Mouse (Mus musculus) heart, embryonic 10.5 days (tissue): Measurements from ENCODE around the gene Neurl1b. TPM values are rescaled to one million over a fixed set of nuclear protein-coding genes. Genes with fewer than 3 reads are reported as not detected.

Experiments
- DNase-seq: peaks from one replicate; pipeline ENCODE4 v3.0.0-alpha.2; 2017; ENCODE audit warnings: low spot score
- H3K27ac ChIP-seq: fragments of 300-500 bp; sonication (generic); 2 replicates; pipeline ENCODE4 v1.5.1; 2016; ENCODE audit warnings: mild to moderate bottlenecking
- H3K27me3 ChIP-seq: fragments of 300-500 bp; sonication (generic); 2 replicates; pipeline ENCODE4 v1.6.1; 2016; ENCODE audit warnings: mild to moderate bottlenecking; ENCODE audit not compliant: poor library complexity, insufficient read depth, severe bottlenecking
- H3K36me3 ChIP-seq: fragments of 300-500 bp; sonication (generic); 2 replicates; pipeline ENCODE4 v1.6.1; 2016; ENCODE audit warnings: mild to moderate bottlenecking, moderate library complexity
- H3K4me1 ChIP-seq: fragments of 300-500 bp; sonication (generic); 2 replicates; pipeline ENCODE4 v1.6.1; 2016; ENCODE audit warnings: mild to moderate bottlenecking
- H3K4me3 ChIP-seq: fragments of 300-500 bp; sonication (generic); 2 replicates; pipeline ENCODE4 v1.5.1; 2016; ENCODE audit warnings: mild to moderate bottlenecking, moderate library complexity
- H3K9me3 ChIP-seq: fragments of 300-500 bp; sonication (generic); 2 replicates; pipeline ENCODE4 v1.6.1; 2016; ENCODE audit warnings: mild to moderate bottlenecking, moderate library complexity
- WGBS: fragments of 180-500 bp; shearing (Covaris S2); methylation state at CpG from one replicate; pipeline ENCODE4 v1.1.7; 2016; 5-methylcytosine and 5-hydroxymethylcytosine counted together
- polyA plus RNA-seq: library from polyadenylated mRNA; unstranded; fragments of >200 nt; fragmentation: Nextera tagmentation; extraction: Ambion mirVana; gene quantifications from 2 replicates; pipeline ENCODE4 v1.2.1, GENCODE M21; 2016

Neurl1b gene
- polyA plus RNA-seq = 1.3 and 1.8 TPM in 2 replicates

DNA sequence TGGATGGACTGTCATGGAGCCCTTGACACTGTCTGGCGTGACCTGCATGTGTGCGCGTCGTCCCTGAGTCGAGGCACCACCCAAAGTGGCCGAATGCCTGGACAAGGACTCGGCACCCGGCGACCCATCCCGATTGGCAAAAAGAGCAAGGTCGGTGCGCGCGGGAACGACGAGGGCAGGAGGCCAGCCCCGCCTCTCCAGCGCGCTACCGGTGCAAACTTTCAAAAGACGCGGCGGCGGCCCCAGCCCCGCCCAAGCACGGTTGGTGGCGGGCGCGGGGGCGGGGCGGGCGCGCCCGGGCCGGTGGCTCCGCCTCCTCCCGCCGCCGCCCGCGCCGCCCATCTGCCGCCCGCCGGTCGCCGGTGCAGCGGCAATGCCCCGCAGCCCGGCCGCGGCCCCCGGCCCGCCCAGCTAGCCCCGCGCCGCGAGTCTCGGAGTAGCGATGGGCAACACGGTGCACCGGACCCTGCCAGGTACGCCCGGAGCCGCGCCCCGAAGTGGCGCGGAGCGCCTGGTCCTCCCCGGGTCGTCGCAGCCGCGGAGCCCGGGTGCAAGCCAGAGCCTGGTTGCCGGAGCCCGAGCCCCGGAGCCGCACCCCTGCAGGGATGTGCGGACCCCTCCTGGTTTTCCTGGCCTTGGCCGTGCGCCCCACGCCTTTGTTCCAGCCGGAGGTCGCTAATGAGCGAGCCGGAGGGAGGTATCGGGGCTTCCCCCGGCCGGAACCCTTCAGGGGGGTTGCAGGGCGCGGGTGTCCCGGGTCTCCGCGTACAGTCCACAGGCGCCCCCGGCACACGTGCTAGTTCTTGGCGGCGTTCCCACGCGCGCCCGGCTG, at the start of gene Neurl1b:
Neurl1b (plus strand) TSS at position 307 of the 832 bp plus-strand sequence.
- Histone ChIP-seq H3K27me3 (peaks cover 66% of the 10 kb centered on the region), H3K36me3 (peaks cover 7% of the 10 kb centered on the region; the same call in 1 of the 2 replicates), H3K4me1 (peaks cover 42% of the 10 kb centered on the region), H3K27ac (peak within 1 kb of the TSS; percentile 89), H3K9me3 (no peaks in the 10 kb centered on the region), H3K4me3 (peak within 1 kb of the TSS; percentile 89)
- WGBS = 2% methylated on average over 105 of the region's 105 CpGs
- peak; percentile 81 for DNase-seq

DNA sequence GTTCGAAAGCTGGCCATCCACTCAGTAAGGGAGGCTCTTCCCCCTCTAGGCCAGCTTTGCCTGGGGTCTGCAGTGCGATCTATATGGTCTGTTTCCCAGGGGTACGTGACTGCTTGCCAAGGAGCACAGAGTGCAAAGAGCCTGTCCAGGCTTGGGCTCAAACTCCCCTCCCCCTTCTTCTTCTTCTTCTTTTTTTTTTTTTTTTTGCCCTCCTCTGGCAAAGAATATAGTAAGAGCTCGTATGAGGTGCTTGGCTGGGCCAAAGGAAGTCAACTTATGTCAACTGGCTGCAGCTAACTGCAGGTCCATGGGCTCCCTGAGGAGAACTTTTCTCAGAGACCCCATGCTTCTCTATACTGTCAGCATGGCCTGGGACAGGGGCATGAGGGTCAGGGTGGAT, 47.8 kb upstream of the Neurl1b start:
- Histone ChIP-seq H3K27me3 (0 out of 2 replicates have a peak, but pooled peaks cover 2% of the 10 kb centered on the region), H3K36me3 (no peaks in the 10 kb centered on the region), H3K9me3 (no peaks in the 10 kb centered on the region), H3K4me1 (peaks cover 53% of the 10 kb centered on the region), H3K27ac (no peak overlapping the region), H3K4me3 (no peak overlapping the region)
- no peak for DNase-seq
- 83% methylated on average over 4 of the region's 4 CpGs for WGBS

DNA sequence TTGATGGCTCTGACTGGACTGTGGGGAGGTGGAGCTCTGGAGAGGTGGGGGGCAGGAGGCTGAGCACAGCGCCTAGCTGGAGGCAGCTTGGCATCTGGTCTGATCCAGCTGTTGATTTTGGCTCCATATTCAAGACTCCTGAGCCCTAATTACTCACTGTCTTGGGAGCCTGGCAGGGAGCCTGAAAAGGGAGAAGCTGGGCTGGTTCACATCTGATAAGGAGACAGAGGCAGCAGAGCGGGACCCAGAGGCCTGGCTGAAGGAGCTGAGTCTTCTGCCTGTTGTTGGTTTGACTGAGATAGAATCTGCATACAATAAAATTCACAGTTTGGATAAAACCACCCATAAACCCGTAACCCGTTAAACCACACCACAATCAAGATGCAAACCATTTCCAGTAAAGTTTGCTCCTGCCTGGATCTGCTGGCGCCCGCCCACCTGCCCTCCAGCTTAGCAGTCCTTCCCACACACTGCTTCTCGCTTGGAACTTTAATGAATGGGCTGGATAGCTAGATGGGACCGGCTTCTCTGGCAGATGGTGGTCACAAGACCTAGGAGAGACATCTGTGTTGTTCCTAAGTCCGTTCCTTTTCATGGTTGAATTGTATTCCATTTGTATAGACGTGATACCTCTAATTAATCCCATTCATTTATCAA, 46.2 kb upstream of the Neurl1b start:
- DNase-seq = no peak
- peaks cover 49% of the 10 kb centered on the region for H3K4me1 ChIP-seq
- 0 out of 2 replicates have a peak overlapping the region, but pooled peaks have one; percentile 18 for H3K27ac ChIP-seq
- H3K27me3 ChIP-seq = 0 out of 2 replicates have a peak, but pooled peaks cover 11% of the 10 kb centered on the region
- H3K36me3 ChIP-seq = no peaks in the 10 kb centered on the region
- no peaks in the 10 kb centered on the region for H3K9me3 ChIP-seq
- H3K4me3 ChIP-seq = no peak overlapping the region
- WGBS = 68% methylated on average over 10 of the region's 10 CpGs

DNA sequence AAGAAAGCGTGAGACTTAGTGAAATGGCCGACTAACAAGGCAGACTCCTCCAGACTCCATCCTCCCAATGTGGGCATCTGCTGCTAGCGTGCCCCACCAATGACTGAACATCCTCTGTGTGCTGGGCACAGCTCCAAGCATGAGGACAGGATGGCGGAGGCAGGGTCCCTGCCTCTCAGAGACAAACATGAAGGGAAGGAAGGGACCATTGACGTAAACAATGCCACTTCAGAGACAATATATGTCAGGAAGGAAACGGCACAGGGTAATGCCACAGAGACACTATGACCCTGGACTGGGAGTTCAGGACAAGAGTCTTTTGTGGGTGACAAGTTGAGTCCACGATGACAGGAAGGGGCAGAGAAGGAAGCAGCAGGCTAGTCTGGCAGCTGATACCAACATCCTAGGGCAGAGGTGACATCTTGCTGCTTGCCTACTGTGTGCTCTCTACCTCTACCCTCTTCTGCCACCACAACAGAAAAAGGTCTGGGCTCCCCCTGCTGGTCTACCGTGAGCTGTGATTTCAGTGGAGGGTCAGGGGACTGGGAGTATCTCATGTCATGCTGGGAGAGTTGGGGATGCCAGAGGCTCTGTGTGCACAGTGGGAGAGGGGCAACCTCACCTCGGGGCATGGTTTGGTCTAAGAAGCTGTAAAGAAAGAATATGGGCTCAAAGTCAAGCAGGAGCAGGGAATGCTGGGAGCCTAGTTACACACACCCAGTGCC, 43.9 kb upstream of the Neurl1b start:
- H3K4me3 ChIP-seq = no peak overlapping the region
- WGBS = 47% methylated on average over 9 of the region's 9 CpGs
- DNase-seq = no peak
- 0 out of 2 replicates have a peak, but pooled peaks cover 11% of the 10 kb centered on the region for H3K27me3 ChIP-seq
- H3K27ac ChIP-seq = no peak overlapping the region
- no peaks in the 10 kb centered on the region for H3K36me3 ChIP-seq
- peaks cover 34% of the 10 kb centered on the region for H3K4me1 ChIP-seq
- H3K9me3 ChIP-seq = no peaks in the 10 kb centered on the region

DNA sequence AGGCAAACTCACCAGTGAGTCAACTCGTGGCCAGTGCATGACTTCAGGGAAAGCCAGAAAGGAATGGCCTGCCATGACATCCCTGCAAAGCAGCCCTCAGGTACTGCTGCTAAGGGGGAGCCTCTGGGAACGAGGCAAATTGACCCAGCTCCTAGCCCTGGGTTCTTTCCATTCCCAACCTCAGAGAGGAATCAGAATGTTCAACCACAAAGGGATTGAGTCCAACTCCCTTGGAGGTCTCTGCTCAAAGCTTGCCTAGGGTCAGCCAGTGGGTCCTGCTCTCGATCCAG, 43.4 kb upstream of the Neurl1b start:
- no peak overlapping the region for H3K27ac ChIP-seq
- no peak for DNase-seq
- no peak overlapping the region for H3K4me3 ChIP-seq
- no peaks in the 10 kb centered on the region for H3K36me3 ChIP-seq
- no peaks in the 10 kb centered on the region for H3K9me3 ChIP-seq
- 56% methylated on average over 3 of the region's 3 CpGs for WGBS
- peaks cover 35% of the 10 kb centered on the region for H3K4me1 ChIP-seq
- 0 out of 2 replicates have a peak, but pooled peaks cover 11% of the 10 kb centered on the region for H3K27me3 ChIP-seq

DNA sequence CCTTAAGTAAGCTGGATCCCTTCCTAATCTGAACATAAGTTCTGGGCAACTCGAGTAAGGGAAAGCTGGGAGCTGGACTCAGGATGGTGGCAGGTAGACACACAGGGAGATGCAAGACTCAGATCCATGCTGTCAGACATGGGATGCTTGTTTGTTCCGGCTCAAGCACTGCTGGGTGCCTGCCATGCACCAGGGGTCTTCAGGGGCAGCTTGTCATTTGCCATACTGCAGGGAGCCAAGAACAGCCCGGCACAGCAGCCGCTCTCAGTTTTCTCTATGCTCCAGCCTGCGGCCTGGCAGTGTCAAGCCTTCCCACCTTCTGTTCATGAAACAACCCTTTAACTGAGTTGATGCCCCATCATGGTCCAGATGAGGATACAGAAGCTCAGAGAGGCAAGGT, 41.4 kb upstream of the Neurl1b start:
- H3K27ac ChIP-seq = peak overlapping the region; percentile 32; the same call in 1 of the 2 replicates
- no peaks in the 10 kb centered on the region for H3K36me3 ChIP-seq
- no peak for DNase-seq
- 0 out of 2 replicates have a peak, but pooled peaks cover 11% of the 10 kb centered on the region for H3K27me3 ChIP-seq
- WGBS = 71% methylated on average over 5 of the region's 5 CpGs
- H3K4me1 ChIP-seq = peaks cover 43% of the 10 kb centered on the region
- H3K9me3 ChIP-seq = no peaks in the 10 kb centered on the region
- H3K4me3 ChIP-seq = no peak overlapping the region

DNA sequence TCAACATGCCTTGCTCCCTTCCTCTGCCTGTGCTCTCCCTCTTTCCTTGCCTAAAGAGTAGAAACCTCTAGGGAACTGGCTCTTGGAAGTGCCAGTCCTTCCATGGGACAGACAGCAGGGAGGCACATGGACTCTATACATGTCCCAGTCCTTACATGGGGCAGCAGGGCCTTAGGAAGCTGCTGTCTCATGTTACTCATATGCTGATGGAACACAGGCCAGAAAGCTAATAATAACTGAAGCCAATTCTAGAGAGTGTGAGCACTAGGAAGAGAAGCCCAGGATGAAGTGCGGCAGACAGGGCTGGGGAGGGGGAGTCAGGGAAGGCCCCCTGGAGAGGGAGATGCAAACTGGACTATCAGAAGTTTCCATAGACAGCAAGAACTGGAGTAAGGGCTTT, 38.2 kb upstream of the Neurl1b start:
- peak overlapping the region; percentile 82 for H3K27ac ChIP-seq
- WGBS = 19% methylated on average over 1 of the region's 1 CpGs
- no peaks in the 10 kb centered on the region for H3K36me3 ChIP-seq
- no peak for DNase-seq
- H3K4me1 ChIP-seq = peaks cover 69% of the 10 kb centered on the region
- H3K9me3 ChIP-seq = no peaks in the 10 kb centered on the region
- H3K27me3 ChIP-seq = 0 out of 2 replicates have a peak, but pooled peaks cover 11% of the 10 kb centered on the region
- H3K4me3 ChIP-seq = no peak overlapping the region

DNA sequence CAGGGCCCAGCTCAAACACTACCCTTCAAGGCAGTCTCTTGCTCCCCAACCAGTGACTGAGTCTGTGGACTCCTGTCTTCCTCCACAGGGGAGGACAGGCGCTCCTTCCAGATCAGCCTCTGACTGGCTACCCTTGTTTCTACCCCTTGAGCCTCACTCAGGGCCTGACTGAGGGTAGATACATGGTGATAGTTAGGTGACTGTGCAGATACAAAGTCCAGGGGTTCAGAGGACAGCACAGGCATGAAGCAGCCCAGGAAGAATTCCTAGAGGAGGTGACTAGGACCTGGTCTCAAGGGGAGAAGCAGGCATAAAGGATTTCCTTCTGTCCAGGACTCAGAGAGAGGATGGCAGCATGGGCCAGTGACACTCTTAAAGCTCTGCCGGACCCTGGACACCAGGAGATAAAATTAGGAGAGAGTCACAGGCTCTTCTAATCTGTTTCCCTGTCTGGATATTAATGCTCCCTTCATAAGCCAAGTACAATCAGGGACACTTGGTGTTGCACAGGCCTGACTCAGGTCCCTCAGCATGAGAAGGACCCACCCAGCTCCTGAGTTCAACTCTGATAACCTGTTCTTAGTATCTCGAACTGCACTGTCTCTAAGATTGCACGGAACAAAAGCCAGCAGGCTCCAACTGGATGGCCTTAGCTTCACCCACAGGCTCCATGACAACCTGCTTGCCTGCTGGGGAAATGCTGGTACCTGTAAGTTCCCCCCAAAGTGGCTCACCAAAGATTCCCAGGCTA, 37.5 kb upstream of the Neurl1b start:
- DNase-seq = no peak
- H3K4me1 ChIP-seq = peaks cover 76% of the 10 kb centered on the region
- no peak overlapping the region for H3K4me3 ChIP-seq
- WGBS = 40% methylated on average over 4 of the region's 4 CpGs
- no peaks in the 10 kb centered on the region for H3K9me3 ChIP-seq
- H3K27ac ChIP-seq = peak overlapping the region; percentile 82
- no peaks in the 10 kb centered on the region for H3K36me3 ChIP-seq
- 0 out of 2 replicates have a peak, but pooled peaks cover 6% of the 10 kb centered on the region for H3K27me3 ChIP-seq

DNA sequence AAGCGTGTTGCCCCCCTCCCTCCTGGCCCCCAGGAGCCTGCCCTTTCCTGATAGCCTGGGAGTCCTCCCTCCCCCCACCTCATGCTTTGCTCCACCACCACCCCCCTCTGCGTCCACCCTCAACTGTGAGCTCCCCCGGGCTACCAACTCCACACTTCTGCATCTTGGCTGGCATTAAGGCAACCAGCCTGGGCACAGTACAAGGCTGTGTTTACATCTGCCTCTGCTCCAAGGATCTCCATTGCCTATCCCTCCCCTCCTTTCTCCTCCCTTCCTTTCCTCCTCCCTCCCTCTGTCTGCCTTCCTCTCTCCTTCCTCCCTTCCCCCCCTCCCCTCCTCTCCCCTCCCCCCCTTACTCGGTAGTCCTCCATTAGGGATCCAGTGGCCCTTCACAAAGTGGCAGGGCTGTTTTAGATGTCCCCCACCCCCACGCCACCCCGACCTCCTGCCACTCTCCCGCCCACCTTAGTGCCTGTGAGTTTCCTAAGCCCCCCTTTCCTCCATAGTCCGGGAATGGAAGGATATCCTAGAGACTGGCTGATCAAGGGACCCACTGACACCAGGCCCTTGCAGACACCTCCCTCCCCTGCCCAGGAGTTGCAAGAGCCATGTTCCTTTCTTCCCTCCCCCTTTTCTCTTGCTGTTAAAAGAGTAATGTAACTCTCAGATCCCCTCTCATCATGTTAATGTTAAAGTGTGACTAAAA, 34.2 kb upstream of the Neurl1b start:
- Histone ChIP-seq H3K36me3 (no peaks in the 10 kb centered on the region), H3K27ac (peak overlapping the region; percentile 85), H3K9me3 (no peaks in the 10 kb centered on the region), H3K27me3 (no peaks in the 10 kb centered on the region), H3K4me1 (peaks cover 78% of the 10 kb centered on the region), H3K4me3 (peak overlapping the region; percentile 31)
- 31% methylated on average over 8 of the region's 8 CpGs for WGBS
- no peak for DNase-seq

DNA sequence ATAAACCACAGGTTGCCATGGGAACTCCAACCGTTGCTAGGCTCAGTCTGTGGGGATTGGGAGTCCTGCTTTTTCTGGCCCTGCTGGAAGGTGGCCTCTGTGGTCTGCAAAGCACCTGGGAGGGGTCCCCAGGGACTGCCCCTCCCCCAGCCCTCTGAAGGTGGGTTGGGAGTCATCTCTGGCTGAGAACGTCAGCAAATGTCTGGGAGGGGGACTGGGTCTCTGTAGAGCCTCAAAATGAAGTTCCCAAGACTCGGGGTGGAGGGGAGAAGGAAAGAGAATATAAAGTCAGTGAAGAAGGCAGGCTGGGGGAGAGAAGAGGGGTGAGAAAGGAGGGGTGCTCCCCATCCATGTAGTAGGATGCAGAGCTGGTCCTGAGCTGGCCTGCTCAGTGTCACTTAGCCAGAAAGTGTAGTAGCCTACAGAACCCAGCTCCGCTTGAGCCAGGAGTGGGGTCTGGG, 33.6 kb upstream of the Neurl1b start:
- no peak for DNase-seq
- peaks cover 78% of the 10 kb centered on the region for H3K4me1 ChIP-seq
- peak overlapping the region; percentile 31; the same call in 1 of the 2 replicates for H3K4me3 ChIP-seq

DNA sequence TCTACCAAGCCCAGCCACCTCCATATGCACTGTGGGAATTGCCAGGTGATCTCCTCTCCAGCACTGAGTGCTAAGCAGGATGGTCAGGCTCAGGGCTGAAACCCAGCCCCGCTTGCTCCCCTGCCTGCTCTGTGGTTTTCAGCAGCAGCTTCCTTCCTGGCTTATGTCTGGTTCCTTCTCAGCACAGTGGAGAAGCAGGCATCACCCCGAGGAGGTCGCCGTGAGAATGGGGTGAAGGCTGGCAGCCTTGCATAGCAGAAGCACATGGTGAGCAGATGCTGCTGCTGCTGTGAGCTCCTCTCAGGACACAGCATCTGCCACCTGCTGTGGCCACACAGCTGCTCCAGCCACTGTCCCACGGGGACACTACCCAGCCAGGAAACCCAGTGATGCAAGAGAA, 33.0 kb upstream of the Neurl1b start:
- Histone ChIP-seq H3K9me3 (no peaks in the 10 kb centered on the region), H3K27me3 (no peaks in the 10 kb centered on the region), H3K36me3 (no peaks in the 10 kb centered on the region), H3K4me3 (peak overlapping the region; percentile 31; the same call in 1 of the 2 replicates), H3K4me1 (peaks cover 72% of the 10 kb centered on the region), H3K27ac (peak overlapping the region; percentile 85)
- WGBS = 37% methylated on average over 5 of the region's 5 CpGs
- no peak for DNase-seq

More for the DNA sequence above, 33.6 kb upstream of the Neurl1b start:
- WGBS = 32% methylated on average over 4 of the region's 4 CpGs
- no peaks in the 10 kb centered on the region for H3K9me3 ChIP-seq
- peak overlapping the region; percentile 85 for H3K27ac ChIP-seq
- no peaks in the 10 kb centered on the region for H3K27me3 ChIP-seq
- H3K36me3 ChIP-seq = no peaks in the 10 kb centered on the region
